Mouse (Mus musculus): Measurements from ENCODE around the gene Adamts7.

The Adamts7 gene

DNA sequence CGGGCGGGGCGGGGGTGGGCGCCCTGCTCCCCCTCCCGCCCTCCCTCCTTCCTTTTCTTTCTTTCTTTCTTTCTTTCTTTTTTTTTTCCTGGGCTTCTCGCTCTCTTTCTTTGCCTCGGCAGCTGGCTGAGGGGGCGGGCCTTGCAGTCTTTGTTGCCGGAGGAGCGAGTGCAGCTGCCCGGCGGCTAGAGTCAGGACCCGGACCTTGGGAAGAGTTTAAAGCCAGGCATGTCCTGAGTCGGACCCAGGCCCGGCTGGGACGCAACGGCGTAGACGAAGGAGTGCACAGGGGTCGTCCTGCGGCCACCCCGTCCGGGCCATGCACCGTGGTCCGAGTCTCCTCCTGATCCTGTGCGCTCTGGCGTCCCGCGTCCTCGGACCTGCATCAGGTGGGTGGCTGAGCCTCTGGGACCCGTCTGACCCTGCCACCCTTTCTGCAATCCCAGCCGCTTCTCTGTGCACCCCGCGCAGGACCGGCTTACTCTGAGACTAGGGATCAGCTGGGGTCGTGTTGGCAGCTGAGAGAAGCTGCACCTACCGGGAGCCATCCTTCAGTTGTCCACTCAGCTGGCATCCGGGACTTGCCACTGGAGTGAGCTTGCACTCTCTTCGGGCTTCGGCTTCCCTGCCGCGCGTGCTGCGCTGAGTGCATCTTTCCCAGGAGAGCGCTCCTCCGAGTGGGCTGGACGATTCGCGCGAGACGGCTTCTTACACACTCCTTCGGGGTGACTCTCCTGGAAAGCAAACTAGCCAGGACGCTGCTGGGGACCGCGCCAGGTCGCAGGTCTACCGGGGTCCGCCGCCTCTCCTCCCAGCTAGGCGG, at the start of gene Adamts7:
Gene Adamts7, plus strand, starts transcription at position 144 of the 823 bp plus-strand sequence.
- peak; percentile 14 for DNase-seq

- DNase-seq = no peak
Observed at GRCm38 (mm10) chr9:90113151-90113550, 49.7 kb upstream of the Adamts7 start.

DNA sequence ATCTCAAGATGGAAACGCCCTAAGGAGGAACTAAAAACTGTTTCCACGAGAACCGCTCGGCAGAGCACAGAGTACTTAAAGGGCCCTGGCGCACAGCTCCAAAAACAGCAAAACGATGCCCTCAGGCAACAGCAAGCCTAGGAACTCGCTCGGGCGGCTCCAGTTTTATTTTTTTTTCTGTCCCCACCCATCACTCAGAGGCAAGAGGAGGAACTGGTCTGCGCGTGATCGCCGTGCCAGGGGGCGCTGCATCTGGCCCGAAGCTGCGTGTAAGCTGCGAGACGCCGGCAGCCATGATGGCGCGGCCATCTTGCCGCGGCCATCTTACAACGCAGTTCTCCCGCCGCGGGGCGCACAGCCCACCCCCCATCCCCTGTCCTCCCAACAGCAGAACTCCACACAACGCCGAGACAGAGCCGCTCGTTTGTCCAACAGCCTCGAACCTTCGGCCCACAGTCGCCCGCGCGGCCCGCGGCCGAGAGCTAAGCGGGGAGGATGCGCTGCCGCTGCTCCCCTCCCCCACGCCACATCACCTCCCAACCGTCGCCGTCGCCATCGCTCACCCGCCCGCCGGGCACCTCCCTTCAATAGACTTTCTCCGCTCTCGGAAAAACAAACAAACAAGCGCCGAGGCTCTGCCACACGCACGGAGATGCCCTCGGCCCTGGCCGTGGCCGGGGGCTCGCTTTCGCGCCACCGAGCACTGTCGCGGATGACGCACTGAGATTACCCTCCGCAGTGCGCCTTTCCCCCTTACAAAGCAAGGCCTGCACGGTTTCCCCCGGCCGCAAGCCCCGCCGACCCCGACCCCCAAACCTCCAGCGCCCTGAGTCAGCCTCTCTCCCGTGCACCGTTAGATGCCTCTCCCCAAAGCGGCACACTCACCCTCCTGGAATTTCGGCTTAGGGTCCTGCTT, 49.0 kb upstream of the Adamts7 start:
- DNase-seq = peak; percentile 94

DNA sequence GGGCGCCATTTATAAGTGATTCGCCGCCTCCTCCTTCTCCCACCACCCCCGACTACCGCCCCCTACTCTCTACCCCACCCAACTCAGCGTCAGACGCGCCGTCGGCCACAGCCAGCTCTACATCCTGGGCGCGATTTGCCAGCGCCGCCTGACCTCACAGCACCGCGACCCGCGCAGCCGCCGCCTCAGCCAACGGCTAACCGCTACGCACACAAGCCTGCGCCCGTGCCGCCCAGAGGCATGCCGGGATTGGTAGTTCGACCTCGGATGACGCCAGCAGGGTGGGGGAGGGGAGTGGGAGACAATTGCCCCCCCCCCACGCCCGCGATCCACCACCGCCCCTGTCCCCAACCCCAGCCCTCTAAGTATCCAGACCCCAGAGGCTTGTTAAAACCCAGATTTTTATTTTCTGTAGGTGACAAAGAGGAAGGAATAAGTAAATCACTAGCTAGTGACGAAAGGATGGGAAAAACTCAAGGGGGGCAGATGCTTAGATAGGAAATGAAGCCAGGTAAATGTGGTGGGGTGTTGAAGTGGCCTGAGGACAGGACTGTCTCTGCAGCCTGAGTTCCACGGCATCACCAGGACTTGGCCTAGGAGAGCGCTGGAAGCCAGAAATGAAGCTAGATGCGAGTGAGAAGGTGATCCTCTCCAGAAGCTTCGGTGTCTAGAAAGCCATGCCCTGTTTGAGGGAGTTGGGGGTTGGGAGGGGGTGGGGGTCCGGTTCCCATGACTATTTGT, 48.1 kb upstream of the Adamts7 start, which contains the start of gene Morf4l1:
Gene Morf4l1, minus strand, starts transcription at position 208 of the 741 bp plus-strand sequence.
- peak; percentile 97 for DNase-seq

- no peak for DNase-seq
Observed at GRCm38 (mm10) chr9:90115308-90115700, 47.6 kb upstream of the Adamts7 start.

DNA sequence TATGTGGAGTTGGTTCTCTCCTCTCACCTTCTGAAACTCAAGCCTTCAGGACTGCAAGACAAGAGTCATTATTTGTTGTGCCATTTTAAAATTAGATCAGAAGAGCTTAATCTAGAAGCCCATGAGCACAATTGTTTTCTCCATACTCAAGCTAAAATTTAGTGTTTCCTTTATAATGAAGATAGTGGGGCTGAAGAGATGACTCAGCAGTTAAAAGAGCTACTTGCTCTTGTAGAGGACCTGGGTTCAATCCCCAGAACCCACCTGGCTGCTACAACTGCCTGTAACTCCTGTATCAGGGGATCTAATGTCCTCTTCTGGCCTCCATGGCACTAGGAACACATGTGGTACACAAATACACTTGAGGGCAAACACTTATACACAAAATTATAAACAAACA, 45.6 kb upstream of the Adamts7 start:
- no peak for DNase-seq

DNA sequence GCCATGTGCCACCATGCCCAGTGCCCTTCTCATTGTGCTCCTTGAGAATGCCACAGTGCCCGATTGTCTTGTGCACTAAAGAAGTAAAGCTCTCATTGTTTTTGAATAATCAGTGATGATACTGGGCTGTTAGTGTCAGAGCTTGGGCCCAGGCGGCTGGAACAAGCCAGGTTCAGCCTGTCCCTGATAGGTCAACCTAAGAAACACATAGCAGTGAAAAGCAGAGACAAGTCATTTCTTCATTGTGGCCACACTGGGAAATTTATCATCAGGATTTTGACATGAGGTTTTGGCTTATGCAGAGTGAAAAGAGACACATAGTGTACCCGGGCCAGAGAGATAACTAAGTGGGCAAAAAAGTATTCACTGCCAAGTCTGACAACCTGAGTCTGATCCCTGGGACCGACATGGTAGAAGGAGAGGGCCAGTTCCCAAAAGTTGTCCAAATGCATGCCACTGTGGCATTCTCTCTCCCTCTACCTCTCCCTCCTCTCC, 40.6 kb upstream of the Adamts7 start:
- no peak for DNase-seq

GRCm38 (mm10) chr9:90124156-90124872, 38.6 kb upstream of the Adamts7 start:
- DNase-seq = no peak

- no peak for DNase-seq
Observed at GRCm38 (mm10) chr9:90124873-90125245, 38.0 kb upstream of the Adamts7 start.

DNA sequence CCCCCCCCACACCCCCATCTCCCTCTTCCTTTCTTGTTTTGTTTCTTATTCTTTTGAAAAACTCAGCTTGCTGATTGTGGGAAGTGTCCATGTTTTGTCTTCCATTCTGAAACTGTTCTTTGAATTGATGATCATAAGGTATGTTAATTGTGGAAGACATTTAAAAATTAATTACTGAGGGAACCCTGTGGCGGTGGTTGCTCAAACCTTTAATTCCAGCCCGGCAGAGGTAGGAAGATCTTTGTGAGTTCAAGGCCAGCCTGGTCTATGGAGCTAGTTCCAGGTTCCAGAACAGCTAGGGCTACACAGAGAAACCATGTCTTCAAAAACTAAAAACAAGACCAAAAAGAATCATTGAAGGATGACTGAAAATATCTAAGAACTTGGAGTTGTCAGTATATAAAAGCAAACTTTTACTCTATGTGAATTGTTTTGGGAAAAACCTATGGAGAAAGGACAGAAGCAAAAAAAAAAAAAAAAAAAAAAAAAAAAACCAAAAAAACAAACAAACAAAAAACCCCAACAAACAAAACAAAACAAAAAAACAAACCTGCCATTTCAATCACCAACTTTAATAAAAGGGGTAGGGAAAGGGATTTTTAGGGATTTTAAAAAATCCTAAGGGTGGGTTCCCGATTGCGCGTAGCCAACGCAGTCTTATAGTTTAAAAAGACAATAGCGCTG, 37.3 kb upstream of the Adamts7 start:
- DNase-seq = no peak

DNA sequence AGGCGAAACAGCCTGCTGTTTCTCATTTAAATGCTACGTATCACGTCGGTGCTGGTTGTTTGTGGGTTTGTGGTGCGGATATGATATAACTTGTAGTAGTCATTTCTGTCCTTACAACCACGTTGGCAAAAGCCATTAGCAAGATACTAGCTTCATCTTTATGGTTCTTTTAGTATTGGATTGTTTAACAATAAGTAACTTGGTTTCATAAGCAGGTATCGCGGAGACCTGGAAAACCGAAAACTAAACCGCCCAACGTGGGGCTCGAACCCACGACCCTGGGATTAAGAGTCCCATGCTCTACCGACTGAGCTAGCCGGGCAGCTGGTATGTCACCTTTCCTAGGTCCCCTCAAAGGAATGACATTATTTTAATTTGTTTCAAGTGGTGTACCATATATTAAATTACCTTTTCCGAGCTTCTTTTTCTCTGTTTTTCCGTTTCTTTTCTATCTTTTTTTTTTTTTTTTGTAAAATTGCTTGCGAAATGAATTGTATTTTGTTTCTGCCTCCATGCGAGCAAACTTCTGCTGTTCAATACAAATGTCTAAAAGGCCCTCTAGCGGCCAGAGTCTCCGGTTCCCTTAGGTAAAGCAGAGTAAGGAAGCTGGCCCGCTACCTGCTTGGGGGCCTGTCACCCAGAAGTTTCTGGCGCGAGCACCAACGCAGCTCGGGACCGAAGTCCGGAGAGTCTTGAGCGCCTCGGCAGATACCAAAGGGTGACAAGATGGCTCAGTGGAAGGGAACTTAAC, 36.4 kb upstream of the Adamts7 start:
- peak; percentile 92 for DNase-seq

DNA sequence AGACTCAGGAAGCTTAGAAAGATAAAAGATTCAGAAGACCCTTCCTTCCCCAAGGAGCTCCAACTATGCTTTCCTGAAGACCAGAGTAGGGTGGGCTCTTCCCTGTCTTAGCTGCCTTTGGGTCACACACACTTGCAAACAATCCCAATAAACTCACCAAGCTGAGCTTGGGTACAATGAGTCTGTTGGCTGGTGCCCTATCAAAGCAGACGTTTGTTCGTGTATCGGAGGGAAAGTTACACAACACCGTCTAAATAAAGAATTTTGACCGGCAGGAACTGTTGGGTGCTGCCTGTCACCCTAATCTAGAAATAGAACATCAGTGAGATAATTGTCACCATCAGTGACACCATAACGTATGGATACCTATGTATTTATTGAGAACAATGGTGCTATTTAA, 35.7 kb upstream of the Adamts7 start:
- DNase-seq = no peak

DNA sequence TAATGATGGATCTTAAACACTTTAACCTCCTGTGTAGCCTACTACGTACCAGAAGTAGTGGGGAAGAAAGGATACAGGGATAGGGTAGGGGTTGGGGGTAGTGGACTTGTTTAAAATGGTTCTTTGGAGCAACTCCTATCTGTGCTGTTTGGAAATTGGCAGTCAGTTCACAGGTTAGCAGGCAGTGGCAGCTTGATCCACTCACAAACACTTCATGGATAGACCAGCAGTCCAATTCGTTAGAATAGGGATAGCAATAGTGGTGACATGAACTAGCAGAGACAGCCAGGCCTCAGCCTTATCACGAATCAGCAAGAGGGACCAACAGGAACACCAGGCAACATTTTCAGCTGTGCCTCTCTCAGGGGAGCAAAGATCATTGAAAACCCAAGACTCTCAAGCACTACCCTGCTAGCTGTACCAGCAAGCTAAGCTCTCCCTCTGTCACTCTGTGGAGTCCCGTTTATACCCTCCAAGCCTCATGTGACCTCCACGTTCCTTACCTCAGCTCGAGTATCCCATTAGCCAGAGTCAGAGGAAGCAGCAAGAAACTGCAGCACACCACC, 34.1 kb upstream of the Adamts7 start:
- no peak for DNase-seq

DNA sequence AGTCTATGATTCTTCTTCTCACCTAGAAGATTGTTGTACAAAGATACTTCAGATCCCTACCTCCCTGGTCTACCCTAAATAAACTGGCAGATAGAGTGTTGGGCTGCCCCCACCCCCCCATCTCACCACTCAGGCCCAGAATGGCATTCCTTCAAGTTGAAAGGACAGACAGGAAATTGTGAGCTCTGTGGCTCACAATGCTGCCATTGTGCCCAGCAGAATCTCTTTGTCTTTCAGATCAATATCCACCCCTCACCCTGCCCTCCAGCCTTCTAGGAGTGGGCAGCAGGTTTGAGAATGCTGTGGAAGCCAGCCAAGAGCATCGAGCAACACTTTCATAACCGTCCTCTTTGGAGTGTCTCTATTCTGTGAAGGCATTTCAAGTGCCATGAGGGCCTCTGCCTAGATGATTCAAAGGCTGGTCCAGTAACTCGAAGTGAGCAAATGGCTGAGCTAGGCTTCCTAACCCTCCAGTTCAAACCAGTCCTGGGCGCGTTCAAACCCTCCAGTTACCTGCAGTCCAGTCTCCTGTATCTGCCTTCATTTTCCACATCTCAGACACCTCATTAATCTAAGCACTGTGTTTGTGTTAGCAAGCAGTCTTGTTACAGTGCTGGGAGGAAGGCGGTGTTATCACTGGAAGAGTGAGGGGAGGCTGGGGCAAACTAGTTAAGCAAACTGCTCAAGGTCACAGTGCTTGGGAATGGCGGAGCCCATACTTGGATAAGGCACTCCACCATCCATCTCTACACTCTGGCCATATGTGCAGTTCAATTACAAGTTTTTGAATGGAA, 29.1 kb upstream of the Adamts7 start:
- DNase-seq = no peak

GRCm38 (mm10) chr9:90135466-90135865, 27.4 kb upstream of the Adamts7 start:
- DNase-seq = no peak

DNA sequence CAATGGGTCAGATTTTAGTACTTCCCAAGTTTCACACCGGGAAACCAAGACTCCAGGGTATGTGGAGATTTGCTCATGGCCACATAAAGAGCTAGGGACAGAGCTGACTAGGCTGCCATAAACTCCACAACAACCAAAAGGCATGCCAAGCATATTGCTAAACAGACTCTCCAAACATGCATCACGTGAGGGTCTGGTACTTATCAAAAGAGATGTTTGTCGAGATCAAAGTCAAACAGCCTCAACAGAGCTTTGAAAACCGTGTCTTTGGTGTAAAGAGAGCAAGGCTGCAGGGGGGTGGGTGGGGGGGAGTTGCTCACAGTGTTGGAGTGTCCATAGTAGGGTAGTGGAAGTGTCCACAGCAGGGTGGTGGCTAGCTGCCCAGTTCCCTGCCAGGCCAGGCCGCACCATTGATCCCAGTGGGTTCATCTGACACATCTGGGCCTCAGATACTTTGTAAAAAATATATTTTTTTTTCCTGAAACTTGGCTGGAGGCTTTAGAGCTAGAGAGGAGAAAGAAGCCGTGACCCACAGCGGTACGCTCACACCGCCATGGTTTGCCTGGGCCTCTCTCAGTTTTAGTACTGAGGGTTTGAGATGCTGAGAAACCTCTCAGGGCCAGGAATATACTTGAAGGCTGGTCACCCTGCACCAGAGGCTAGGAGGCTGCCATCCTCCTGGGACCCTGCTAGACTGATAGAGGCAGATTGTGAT, 26.7 kb upstream of the Adamts7 start:
- no peak for DNase-seq

DNA sequence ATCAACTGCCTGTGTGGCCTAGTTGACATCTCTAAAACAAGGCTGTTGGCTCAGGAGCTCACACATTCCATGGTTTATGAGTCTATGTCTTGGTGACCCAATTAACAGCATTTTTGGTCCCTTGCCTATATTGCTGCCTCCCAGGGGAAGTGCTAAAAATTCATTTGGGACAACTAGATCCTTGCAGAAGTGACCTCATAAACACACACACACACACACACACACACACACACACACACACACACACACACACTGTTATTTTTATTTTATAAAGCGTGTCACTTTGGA, 26.2 kb upstream of the Adamts7 start:
- peak; percentile 57 for DNase-seq

DNA sequence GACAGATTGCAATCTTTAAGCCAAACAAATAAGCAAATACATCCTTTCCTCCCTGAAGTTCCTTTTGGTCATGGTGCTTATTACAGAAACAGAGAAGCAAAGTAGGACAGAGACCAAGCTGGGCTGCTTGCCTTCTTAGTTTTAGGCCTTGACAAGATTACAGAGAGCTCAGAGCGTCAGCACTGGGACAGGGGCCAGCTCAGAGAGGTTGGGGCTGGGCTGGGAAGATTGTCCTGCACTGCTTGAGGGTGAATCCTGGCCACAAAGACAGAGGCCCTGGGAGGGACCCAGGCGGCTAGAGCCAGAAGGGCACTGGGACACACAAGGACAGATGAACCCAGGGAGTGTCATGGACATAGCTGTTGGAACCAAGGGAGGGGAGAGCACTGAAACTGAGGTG, 17.1 kb upstream of the Adamts7 start:
- no peak for DNase-seq

- DNase-seq = no peak
Observed at GRCm38 (mm10) chr9:90146869-90147268, 16.0 kb upstream of the Adamts7 start.

All from kidney, adult 9 months (tissue).